Mouse (Mus musculus) brain, embryonic 14.5 days (tissue): ENCODE results near the gene Ifnlr1. TPM values are rescaled to one million over a fixed set of nuclear protein-coding genes. Genes with fewer than 3 reads are reported as not detected.

ENCODE experiments used
- DNase-seq: peaks from one replicate; pipeline ENCODE4 v3.0.0-alpha.2; 2011; ENCODE audit warnings: low read depth
- CTCF ChIP-seq: fragments of 200-500 bp; IDR thresholded peaks from 2 replicates; pipeline ENCODE4 v1.5.1; 2012; ENCODE audit warnings: inconsistent platforms, mild to moderate bottlenecking, moderate library complexity, borderline replicate concordance; ENCODE audit not compliant: insufficient read depth, insufficient read length; ENCODE audit errors: extremely low read depth
- POLR2A ChIP-seq: fragments of 200-500 bp; IDR thresholded peaks from 2 replicates; pipeline ENCODE4 v1.6.1; 2012; ENCODE audit warnings: mild to moderate bottlenecking, inconsistent platforms, borderline replicate concordance; ENCODE audit not compliant: poor library complexity, insufficient read depth, insufficient read length, severe bottlenecking; ENCODE audit errors: extremely low read depth
- polyA plus RNA-seq: library from polyadenylated mRNA; depleted of rRNA; stranded (reverse); fragments of >200 nt; gene quantifications from 2 replicates; pipeline ENCODE4 v1.2.3, GENCODE M21; 2012; rRNA removed

Ifnlr1 gene
- polyA plus RNA-seq, 1 experiment, result 0.62 TPM

DNA sequence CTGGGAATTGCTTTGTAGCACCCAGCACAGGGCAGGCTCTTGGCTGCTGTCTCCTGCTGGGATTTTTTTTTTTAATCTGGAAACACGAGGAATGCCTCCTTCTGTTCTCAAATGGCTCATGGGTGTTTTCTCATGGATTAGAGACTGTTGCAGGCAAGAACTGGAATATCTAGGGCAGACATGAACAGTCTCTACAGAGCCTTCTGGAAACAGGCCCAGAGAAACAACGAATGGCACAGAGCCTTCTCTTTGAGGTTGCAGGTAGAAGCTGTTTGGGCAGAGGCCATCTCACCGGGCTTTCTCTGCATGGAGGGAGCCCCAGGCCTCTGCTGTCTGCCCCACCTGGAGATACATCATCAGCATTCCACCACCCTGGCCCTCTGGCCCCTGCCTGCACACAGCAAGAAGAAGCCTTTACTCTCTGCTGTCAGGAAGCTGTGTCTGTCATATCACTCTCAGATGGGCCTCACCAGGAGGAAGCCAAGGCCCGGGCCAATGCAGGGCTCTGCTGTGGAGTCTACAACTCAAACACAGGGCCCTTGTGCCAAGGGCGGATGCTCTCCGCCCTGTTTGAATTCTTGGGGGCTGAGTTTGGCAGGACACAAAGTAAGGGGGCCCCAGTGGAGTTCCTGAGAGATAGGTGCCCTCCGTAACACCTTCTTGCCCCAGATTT is 66.2 kb downstream of the Ifnlr1 start:
- DNase-seq, result no peak
- no peak for TF ChIP-seq POLR2A
- no peak for TF ChIP-seq CTCF

DNA sequence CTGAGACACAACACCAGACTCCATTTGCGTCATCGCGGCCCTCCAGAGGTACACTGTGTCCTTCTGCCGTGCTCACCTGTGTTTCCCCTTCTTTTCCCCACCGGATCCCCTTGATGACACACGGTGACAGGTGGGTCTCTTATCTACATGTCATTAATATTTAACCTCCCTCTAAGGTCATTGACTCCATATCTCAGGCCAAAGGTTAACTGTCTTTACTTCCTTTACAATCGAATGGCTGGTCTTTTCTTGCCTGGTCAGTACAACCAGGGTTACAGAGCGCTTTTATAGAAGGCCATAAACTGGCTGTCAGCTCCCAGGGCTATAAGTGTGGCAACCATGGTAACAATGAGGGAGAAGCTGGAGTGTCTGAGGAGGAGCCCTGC is 66.7 kb downstream of the Ifnlr1 start:
- DNase-seq, result no peak
- TF ChIP-seq POLR2A, result no peak
- TF ChIP-seq CTCF, result no peak

Other genes starting within 250 kb of the Ifnlr1 start
- gene Stpg1, start 191.5 kb upstream of the Ifnlr1 start, polyA plus RNA-seq, result 0.32 and 0.60 TPM in 2 replicates
- gene Nipal3, start 191.2 kb upstream of the Ifnlr1 start, polyA plus RNA-seq, result 16.7 and 27.1 TPM in 2 replicates
- 1.6 TPM in 2 replicates for gene Grhl3, start 112.7 kb upstream of the Ifnlr1 start, polyA plus RNA-seq
- gene Il22ra1, start 41.9 kb downstream of the Ifnlr1 start, polyA plus RNA-seq, result 0.16 and 0.19 TPM in 2 replicates
- 0.10 and 0.15 TPM in 2 replicates for gene Myom3, start 73.4 kb downstream of the Ifnlr1 start, polyA plus RNA-seq
- 128 and 142 TPM in 2 replicates for gene Srsf10, start 169.5 kb downstream of the Ifnlr1 start, polyA plus RNA-seq
- gene Pnrc2, start 187.6 kb downstream of the Ifnlr1 start, polyA plus RNA-seq, result 67.1 and 74.4 TPM in 2 replicates
- 0.19 and 0.25 TPM in 2 replicates for gene Cnr2, start 209.1 kb downstream of the Ifnlr1 start, polyA plus RNA-seq
- 41.7 and 43.1 TPM in 2 replicates for gene Fuca1, start 234.4 kb downstream of the Ifnlr1 start, polyA plus RNA-seq